Mouse (Mus musculus): Measurements from ENCODE around the gene Gckr.

DNA sequence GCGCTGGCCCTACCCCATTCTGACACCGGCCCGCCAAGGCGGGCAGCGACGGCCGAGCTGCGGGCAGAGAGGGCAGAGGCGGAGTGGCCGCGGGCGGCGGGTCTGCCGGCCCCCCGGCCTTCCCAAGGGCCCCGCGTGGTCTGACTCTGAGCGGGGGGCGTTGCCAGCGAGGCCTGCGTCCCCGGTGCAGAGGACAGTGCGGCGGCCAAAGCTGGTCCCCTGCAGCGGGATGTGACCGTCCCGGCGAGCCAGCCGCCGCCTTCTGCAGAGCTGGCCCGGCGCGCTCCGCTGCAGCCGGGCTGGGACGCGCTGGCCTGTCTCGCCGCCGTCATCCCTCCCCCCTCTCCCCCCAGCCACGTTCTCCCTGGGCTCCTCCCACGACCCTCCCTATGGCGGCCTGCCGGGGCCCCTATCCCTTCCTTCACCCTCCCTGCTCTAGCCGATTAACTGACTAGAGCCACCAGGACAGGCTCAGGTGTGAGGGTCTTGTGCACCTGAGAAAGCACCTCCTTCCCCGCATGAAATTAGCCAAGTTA lies 1.6 kb upstream of the Gckr start, which contains the start of gene Fndc4:
- TF ChIP-seq POLR2A (IDR thresholded peaks at IDR 0.05; ENCODE audit: borderline replicate concordance, control insufficient read depth, low read depth, low read length) = no peak
- TF ChIP-seq CTCF (IDR thresholded peaks at IDR 0.05; ENCODE audit: control insufficient read depth, insufficient read depth, low read length) = no peak

Measured in bone marrow, adult 2 months (tissue).